Mouse (Mus musculus) gastrocnemius, postnatal 10 days (tissue): ENCODE measurements at regions not wholly inside any gene's neighbourhood (a gene's known extent, or its start where the extent isn't known, plus 50 kb on each side); places are given as distances from the start of the nearest gene placed in this dataset.

Source experiments
- DNase-seq: peaks from one replicate; pipeline ENCODE4 v3.0.0; 2021; ENCODE audit warnings: mixed read lengths

DNA sequence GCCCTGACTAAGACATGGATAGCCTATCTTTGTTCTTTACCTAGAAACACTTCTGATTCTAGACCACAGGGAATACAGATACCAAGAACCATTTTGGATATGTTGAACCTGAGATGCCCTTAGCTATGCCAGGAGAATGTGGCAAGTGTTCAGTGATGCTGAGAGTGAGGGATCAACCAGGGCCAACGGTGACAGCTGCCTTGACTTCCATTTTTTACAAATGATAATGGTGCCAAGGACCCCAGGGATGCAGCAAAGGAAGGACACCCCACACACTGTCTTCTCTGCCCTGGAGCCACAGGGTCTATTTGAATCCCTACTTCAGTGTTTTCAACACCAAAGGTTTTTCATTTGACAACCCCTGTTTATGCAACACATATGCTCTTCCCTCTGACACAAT, 174.4 kb downstream of the Gsdmc2 start:
- no peak for DNase-seq

DNA sequence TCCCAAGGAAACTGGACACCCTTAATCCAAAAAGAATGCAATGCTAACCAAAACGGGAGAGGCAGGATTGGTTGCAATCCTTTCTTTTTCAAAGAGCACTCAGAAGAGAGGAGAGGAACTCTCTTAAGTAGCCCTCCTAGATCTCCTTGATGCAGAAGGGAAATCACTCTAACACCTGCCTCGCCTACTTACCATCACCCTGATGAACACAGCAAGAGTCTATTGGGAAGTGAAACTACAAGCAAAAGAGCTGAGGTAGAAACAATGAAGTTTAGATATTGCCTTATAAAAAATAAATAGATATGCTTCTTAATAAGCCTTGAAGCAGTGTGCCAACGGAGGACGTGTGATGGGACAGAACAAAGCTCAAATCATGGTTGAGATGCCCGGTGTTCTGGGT, 177.4 kb downstream of the Gsdmc2 start:
- DNase-seq, result no peak

DNA sequence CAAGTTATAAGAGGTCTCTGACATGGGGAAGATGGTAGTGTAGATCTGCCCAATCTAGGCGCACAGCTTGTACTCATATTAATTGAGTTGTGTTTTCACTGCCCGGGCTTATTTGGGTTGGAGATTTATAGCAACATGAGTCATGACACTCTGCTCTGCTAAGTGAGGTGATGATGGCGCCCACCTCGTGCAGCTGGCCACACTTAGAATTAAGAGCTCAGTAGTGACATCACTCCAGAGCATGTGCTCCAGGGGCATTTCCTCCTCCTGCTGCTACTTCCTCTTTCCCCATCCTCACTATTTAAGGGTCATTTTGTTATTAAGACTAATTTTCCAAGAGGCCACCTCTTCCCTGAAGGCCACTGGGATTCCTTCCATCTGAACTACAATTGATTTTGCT, 179.5 kb downstream of the Gsdmc2 start:
- no peak for DNase-seq

DNA sequence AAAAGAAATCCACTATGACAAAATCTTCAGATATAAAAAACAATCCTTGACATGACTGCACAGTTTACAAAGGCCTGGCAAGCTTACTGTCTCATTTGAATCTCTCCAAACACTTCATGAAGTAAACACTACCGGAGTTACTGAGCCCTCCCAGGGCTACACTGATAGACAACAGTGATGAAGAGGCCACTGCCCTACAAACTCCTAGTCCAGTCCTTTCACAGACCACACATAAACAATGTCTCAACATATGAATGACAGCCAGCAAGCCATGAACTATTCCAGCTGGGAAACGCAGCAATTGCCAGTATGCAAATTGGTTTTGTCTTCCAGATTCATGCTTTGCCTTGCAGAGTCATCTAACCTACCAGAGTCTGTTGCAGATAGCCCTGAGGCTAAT, 180.1 kb downstream of the Gsdmc2 start:
- DNase-seq, result no peak

DNA sequence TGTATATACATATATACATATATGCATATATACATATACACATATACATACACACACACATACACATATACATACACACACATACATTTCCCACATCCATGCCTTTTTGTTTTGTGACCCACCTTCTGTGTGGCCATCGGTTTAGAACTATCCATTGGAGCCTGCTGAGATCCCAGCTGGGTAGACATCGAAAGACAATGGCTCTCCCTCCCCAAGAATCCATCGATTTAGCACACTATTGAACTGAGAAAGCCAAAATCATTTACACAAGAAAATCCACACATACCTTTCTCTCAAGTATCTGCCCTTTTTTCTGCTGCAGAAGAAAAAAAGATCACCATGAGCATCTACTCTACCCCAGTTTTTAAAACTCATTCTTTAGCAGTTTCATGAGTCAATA, 182.8 kb downstream of the Gsdmc2 start:
- no peak for DNase-seq

DNA sequence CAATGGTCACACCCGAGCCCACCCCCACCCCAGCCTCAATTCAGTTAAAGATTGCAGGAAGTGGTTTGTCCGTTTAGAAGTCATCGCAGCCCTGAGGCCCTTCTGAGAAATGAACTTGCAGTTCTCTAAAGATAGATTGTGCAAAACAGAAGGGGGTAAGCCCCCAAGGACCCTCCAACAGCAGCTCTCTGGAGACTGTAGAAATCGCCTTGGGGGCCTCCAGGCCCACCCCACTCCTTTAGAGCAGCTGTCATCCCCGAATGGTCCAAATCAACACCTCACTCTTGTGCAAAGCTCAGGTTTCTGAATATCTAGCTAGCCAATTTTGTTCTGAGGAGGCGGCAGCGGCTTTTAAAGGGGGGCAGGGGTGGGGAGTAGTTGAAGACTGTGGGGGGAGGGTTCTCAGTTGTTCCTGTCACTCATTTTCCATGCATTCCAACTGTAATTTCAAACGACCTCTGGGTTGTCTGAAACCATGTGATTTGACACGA, 186.9 kb downstream of the Gsdmc2 start:
- no peak for DNase-seq

DNA sequence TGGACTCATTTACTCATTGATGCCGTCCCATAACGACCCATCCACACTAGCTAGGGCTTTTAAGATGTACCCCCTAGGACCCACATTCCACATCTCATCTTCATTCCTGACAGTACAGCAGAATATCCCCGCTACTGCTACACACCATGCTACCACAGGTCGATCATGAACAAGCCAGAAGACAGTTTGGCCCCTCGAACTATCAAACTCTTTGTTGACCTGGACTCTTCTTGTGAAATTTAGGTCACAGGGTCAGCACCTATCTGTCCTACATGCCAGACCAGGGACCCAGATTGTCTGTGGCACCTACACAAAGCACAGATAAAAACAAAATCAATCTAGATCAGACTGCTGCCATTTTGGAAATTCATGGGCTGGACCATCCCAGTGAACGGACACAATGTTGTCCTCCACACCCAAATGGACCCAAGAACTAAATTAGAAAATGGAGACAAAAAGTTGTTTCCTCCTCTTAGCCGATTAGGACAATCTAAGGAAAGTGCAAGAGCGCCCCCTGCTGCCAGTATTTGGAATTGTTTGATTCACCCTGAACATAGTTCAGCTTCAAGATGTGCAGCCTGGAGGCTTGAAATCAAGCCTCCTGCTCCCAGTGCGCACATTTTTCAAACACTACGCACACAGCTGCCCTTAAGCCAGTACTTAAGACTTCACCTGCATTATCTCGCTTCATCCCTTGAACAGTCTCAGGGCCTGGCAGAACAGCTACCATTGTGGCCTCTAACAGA, 192.6 kb downstream of the Gsdmc2 start:
- DNase-seq, result peak; percentile 87

DNA sequence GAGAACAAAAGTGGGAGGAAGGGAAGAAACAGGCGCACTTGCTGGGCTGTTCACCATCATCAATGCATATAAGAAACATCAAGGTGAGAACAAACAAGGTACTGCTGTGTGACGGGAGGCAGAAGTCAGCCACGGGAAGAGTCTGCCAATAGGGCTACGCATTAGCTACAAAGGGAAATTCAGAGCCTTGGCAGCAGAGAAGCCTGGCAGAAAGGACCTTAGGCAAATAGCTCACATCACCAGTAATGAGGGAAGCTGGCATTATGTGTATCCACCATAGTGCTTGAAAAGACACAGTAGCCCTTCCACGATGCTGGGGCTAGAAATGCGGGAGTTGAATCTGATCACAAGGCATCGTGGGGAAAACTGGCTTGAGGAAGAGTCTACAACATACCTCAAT, 193.9 kb downstream of the Gsdmc2 start:
- DNase-seq, result no peak

DNA sequence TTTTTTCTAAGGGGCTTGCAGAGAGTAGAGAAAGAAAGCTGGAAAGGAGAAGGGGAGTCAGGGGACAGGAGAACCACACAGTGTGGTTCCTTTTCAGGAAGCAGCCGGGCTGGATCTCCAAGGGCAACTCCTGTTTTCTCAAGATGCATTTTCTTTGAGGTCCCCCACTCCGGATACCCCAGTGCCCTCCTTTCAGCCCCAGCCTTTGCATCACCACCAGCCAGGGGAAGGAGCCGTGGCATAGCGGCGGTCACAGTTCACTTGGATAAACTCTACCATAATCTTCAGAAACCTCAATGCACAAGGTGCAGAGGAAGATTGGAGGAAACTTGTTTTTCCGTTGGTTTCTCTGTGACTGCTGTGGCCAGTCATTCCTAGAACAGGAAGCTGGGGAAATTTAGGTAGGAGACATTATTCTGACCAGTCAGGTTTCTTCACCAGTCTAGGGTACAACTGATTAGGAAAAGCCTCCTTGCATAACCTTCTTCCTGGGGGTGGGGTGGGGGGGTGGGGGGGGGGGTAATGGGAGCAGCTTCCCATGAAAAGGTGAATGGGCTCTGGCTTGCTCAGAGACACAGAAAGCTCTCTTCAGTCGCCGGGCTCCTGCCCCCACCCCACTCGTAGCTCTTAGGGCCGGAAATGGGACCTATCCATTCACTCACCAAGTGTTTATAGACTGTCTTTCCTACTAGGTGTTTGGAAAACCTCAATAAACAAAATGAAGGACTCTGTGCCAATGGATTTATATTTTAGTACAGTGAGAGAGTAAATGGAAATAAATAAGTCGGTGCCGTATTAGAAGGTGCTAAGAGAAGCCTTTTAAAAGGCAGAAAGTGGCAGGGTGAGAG, 196.6 kb downstream of the Gsdmc2 start:
- DNase-seq, result no peak

DNA sequence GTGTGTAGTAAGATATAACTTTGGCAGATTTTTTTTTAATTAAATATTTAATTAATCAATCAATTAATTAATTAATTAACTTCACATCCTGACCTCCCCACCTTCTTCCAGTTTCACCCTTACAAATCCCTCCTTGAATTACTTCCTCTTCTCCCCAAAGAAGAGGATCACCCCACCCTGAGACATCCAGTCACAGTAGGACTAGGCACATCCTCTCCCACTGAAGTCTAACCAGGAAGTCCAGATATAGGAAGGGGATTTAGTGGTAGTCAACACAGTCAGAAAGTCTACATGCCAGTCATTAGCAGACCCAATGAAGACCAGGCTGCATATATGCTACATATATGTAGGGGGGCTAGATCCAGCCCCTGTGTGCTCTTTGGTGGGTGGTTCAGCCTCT, 220.2 kb downstream of the Gsdmc2 start:
- no peak for DNase-seq

DNA sequence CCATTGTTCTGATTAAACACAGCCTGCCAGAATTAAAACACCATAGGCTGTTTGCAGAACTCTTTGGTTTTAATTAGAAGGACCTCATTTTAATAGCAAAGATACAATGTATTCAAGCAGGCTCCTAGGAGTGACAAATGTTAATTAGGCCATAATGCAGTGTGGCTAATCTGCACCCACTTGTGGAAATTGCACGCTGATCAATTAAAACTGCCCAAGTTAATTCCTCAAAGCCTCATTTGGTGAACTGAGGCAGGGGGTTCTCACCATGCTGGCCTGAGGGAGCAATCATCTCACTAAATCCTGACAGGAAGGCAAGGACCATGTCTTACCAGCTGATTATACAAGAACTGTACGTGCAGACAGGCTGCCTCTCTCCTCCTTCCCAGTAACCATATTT, 220.7 kb downstream of the Gsdmc2 start:
- no peak for DNase-seq

DNA sequence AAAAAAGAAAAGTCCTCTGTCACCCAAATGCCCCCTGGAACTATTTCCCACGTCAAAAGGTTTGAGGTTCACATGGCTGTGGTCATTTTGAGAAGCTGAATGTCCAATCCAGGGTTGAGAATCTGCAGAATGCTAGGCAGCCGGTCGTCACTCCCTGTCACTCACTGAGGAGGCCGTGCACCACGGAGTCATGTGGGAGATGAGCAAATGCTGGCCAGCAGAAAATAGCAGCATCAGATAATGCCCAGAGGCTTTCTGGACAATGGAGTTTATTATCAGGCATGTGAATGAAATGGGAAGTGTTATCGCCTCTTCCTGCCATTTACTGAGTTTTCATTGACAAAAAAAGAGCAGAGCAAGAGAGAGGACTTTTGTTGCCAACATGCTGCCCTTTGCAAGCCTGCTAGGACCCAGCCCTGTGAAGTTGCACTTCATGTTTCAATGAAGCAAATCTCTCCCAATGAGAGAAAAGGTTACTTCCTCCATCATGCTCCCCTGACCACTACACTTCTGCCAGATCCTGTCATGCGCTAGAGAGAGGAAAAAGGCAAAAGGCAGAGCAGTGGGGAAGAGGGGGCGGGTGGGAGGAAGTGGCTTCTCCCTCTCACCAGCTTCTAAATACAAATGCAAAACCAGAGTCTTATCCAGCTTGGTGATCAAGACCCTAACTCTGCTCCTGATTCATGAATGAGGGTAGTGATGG, 228.3 kb downstream of the Gsdmc2 start:
- DNase-seq, result no peak

DNA sequence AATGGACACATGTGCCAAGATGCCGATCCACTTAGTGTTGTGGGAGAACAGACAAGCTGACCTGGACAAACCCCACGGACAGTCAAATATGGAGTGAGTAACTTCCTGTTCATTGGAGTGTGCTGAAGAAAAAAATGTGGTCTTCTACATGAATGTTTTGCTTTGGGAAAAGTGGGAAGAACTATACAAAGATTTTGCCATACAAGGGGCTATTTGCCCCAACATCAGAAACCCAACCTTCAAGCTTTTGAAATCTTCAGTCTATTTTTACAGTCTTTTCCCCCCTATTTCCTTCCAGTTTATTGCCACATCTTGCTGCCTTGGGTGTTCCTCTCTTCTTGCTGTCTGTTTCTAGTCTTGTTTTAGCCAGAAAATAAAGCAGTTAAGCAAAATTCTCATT, 230.8 kb downstream of the Gsdmc2 start:
- DNase-seq, result no peak

DNA sequence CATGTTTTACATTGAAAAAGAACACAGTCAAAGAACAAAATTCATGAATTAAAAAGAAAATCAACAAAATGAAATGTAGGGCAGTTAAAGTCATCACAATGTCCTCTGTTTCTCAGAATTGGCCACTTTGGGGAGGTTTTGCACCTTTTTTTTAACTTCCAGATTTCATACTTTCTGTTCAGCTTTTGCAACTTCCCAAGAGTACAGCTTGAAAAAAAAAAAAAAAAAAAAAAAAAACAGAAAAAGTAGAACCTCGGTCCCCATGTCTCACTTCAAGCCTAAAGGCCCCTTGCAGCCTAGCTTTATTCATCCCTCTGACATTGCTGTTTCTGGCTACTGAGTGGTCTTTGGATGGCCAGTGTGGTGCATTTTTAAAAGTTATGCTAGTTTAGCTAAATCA, 231.9 kb downstream of the Gsdmc2 start:
- DNase-seq, result no peak

DNA sequence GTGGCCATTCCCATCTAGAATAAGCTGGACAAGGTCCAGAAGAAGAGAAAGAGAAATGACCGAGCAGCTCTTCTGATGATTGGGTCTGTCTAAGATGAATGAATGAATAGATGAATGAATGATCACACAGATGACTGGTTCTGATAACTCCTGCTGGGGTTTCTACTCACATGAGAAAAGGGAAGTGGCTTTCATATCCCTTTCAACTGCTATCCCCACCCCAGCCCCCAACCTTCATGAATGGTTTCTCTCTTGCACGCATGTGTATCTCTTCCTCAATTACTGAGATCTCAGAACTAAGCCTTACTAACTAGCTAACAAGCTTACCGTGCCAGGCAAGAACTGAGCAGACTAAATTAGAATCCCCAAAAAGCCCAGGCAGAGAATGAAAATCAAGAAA, 233.8 kb downstream of the Gsdmc2 start:
- no peak for DNase-seq

DNA sequence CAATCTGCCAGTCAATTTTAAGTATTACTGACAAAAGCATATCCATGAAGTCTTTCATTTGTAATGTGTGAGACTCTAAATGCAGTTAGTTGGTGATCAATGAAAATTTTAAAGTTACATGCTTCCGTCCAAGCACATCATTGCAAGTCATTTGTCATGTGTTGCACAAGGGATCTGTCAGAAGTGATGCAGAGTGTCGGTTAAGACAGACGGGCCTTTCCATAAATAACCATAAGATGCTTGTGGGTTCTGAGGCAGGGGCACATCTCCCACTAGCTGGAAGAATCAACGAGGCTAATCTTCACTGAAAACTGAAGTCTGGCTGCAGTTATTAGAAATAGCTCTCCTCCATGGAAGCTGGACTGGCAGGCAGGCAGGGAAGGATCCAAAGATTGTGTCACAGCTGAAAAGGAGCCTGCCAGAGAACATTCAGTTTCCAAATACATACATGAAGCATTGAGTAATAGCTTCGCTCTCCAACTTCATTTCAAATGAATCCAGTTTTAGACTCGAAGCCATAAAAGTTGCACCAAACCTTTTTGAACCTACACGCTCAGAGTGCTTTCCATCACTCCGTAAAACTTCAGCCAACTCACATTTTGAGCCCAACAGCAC, 241.8 kb downstream of the Gsdmc2 start:
- DNase-seq, result no peak

DNA sequence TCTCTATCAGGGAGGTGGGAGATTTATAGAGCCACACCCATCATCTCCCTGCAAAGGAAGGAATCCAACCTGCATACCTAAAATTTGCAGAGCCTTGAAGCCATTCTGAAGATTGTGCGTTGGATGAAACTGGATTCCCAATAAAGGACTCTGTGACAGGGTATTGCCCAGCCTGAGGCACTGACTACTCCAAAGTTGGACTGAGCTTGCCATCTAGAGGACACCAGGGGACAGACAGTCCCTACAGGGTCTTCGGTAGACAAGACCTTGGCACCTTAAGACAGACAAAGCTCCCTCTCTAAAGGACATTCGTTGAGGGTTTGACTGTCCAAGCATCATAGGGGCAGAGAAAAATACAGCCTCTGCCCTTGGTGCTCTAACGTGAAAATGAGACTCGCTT, 243.4 kb downstream of the Gsdmc2 start:
- no peak for DNase-seq

DNA sequence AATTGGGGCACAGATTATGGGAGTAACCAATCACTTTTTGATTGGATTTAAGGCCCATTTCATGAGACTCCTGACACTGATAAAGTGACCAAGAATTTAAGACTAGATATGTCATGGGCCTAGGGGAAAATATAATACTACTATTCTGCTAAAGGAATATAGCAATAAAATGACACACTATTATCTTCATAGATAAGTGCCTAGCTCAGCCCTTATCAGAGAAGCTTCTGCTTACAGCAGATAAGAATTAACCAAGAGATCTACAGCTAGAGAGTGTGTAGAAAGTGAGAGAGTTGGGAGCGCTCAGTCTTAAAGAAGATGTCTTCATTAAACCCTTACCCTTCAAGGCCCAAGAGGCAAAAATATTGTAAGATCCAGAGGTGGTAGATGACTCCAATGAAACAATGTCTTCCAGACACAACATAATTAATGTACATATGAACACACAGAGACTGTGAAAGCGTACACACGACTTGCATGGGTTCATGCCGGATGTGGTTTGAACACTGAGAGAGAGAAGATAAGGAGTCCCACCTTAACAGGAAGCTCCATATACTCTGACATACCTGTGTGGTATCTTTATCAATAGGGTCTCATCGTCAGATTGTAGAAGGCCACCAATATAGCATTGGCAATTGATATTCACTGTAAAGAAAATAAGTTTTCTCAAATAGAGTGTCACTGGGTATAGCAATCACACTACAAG, 252.1 kb downstream of the Gsdmc2 start:
- no peak for DNase-seq

DNA sequence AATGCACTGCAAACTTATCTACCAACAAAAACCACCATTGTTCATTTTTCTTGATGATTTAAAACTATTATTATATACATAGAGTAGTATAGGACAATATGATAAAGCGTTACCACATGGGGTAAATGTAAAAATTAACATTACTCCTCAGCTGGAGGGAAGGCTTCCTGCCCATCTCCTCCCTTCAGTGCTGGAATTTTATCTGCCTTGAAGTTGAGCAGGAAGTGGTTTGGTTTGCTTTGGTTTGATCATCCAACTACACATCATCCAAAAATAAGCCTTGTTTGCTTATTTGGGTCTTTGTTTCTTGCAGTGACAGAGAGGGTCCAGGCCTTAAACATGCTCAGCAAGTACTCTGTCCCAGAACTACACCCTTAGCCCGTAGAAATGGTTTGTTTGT, 285.7 kb downstream of the Gsdmc2 start:
- DNase-seq, result no peak

DNA sequence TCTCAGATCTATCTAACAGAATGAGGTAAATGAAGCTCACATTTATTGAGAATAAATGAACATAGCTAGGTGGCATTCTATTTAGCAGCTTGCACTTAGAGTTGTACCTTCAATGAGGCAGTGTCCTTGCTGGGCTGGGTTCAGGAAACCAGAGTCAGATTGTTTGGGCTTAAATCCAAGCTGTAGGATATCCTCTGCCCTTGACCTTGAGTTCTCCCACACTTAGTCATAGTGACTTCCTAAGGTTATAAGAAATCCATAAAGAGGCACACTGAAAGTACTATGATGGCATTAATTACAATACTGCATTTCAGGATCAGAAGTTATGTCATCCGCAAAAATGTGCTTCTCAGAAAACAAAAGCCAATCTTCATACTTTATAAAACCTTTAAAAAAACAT, 286.3 kb downstream of the Gsdmc2 start:
- no peak for DNase-seq

DNA sequence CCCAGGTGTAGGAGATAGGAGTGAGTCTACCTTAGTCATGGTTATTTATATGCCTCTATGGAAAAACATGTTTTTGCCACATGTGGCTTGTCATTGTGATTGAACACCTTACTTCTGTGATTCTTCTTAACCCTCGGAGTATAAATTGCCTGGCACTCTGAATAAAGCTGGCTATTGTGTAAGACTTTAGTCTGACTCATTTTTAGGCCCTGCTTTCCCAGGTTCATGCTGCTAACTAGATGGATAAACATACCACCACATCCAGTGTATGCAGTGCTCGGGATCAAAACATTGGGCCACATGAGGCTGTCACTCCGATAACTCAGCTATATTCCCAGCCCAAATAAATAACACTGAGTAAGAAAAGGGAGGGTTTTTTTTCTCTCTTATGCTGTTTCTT, 287.2 kb downstream of the Gsdmc2 start:
- no peak for DNase-seq

DNA sequence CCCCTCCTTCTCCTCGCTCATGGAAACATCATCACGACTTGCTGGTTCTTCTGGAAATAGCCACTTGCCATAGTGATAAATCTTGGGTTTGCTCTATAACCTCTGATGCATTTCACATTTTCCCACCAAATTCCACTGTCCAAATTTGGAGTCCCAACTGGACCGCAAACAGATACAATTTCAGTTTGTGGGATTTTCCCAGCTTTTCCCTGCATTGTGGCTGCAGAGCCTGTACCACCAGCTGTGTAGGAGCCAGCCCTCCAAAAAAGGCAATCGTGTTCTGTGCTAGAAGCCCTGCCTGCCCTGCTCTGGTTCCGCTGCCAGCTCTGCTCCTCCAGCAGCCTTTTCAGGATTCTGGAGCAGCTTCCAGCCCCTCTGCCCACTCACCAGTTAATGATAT, 291.4 kb downstream of the Gsdmc2 start:
- DNase-seq, result peak; percentile 7
